Mouse (Mus musculus) stomach, postnatal 0 days (tissue): ENCODE measurements at regions not wholly inside any gene's neighbourhood (a gene's known extent, or its start where the extent isn't known, plus 50 kb on each side); places are given as distances from the start of the nearest gene placed in this dataset.

Source experiments
- ATAC-seq: fragments of 200-750 bp; cut with Nextera tagmentation; 2 replicates; pipeline ENCODE4 v1.8.0; 2017; ENCODE audit not compliant: low FRiP score, low TSS enrichment
- DNase-seq: peaks from one replicate; pipeline ENCODE4 v3.0.0-alpha.2; 2016; ENCODE audit warnings: low spot score
- H3K27ac ChIP-seq: fragments of 300-500 bp; sonication (generic); replicated peaks from 2 replicates; pipeline ENCODE4 v1.5.1; 2014; ENCODE audit warnings: mild to moderate bottlenecking, control low read depth
- H3K27me3 ChIP-seq: fragments of 300-500 bp; sonication (generic); 2 replicates; pipeline ENCODE4 v1.6.1; 2014; ENCODE audit warnings: low read length; ENCODE audit not compliant: control insufficient read depth, insufficient read depth
- H3K36me3 ChIP-seq: fragments of 300-500 bp; sonication (generic); 2 replicates; pipeline ENCODE4 v1.6.1; 2014; ENCODE audit warnings: low read length, mixed read lengths; ENCODE audit not compliant: control insufficient read depth, insufficient read depth
- H3K4me1 ChIP-seq: fragments of 300-500 bp; sonication (generic); replicated peaks from 2 replicates; pipeline ENCODE4 v1.6.1; 2014; ENCODE audit warnings: antibody characterized with exemption; ENCODE audit not compliant: control insufficient read depth, insufficient read depth
- H3K4me2 ChIP-seq: fragments of 300-500 bp; sonication (generic); replicated peaks from 2 replicates; pipeline ENCODE4 v1.6.1; 2014; ENCODE audit warnings: low read depth, mild to moderate bottlenecking, control low read depth, moderate library complexity
- H3K4me3 ChIP-seq: fragments of 300-500 bp; sonication (generic); 2 replicates; pipeline ENCODE4 v1.5.1; 2014; ENCODE audit warnings: low read depth, low read length, control low read depth
- H3K9ac ChIP-seq: fragments of 300-500 bp; sonication (generic); 2 replicates; pipeline ENCODE4 v1.6.1; 2014; ENCODE audit warnings: mild to moderate bottlenecking, low read length, control low read depth, mixed read lengths
- H3K9me3 ChIP-seq: fragments of 300-500 bp; sonication (generic); 2 replicates; pipeline ENCODE4 v1.6.1; 2016; ENCODE audit warnings: low read length; ENCODE audit not compliant: control insufficient read depth
- CTCF ChIP-seq: IDR thresholded peaks from 2 replicates; pipeline ENCODE4 v1.5.1; 2016; ENCODE audit warnings: antibody characterized with exemption, low read depth, mild to moderate bottlenecking, moderate library complexity
- EP300 ChIP-seq: optimal IDR thresholded peaks from 2 replicates; pipeline ENCODE3; 2016; ENCODE audit warnings: antibody characterized with exemption
- WGBS: fragments of 180-500 bp; shearing (Covaris S2); extraction: QIAGEN DNeasy Blood & Tissue Kit; methylation state at CpG from one replicate; pipeline ENCODE4 v1.1.7; 2014; 5-methylcytosine and 5-hydroxymethylcytosine counted together

DNA sequence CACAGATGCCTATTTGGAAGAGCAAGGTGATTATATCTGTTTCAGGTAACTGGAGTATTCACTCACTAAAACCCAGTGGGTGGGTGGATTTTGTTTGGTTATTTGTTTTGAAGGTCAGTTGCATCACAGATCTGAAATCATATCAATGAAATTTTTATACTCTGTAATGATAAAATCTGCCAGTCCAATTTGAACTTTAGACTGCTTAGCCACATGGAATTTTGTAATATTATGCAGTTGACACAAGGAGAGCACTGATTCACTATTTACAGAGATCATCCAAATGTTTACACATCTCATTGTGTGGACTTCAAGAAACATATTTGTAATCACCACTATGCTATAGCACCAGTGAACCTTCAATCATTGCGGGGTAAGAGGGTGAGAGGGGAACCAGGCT, 145.9 kb upstream of the Gm37988 start:
- Histone ChIP-seq H3K4me1 (no peaks in the 10 kb centered on the region), H3K4me2 (no peak overlapping the region), H3K9ac (no peak overlapping the region), H3K4me3 (no peak overlapping the region), H3K27ac (no peak overlapping the region), H3K27me3 (no peaks in the 10 kb centered on the region), H3K36me3 (no peaks in the 10 kb centered on the region), H3K9me3 (no peaks in the 10 kb centered on the region)
- DNase-seq (no peak), ATAC-seq (no peak)
- TF ChIP-seq EP300 (no peak), CTCF (no peak)
- WGBS = 77% methylated on average over 1 of the region's 1 CpGs

DNA sequence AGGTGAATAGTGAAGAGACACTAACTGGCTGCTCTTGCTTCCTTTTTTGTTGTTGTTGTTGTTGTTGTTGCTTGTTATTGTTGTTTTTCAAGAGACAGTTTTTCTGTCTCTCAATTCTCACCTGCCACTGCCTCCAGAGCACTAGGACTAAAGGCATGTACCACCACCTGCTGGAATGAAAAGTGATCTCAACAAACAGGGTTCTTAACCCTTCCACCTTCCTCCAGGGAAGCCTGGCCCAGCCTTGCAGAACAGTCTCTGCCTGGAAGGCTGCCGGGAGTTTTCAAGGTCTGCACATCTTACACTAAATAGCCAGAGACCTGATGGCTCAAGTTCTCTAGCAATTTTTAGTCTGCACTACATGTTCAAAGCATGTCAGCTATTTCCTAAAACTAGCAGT, 138.0 kb upstream of the Gm37988 start:
- no peaks in the 10 kb centered on the region for H3K9me3 ChIP-seq
- H3K4me3 ChIP-seq = no peak overlapping the region
- ATAC-seq (no peak), DNase-seq (no peak)
- no peak overlapping the region for H3K9ac ChIP-seq
- H3K27ac ChIP-seq = no peak overlapping the region
- H3K36me3 ChIP-seq = no peaks in the 10 kb centered on the region
- TF ChIP-seq CTCF (peak; percentile 54), EP300 (no peak)
- H3K4me1 ChIP-seq = no peaks in the 10 kb centered on the region
- no peaks in the 10 kb centered on the region for H3K27me3 ChIP-seq
- no peak overlapping the region for H3K4me2 ChIP-seq
- 43% methylated on average over 1 of the region's 1 CpGs for WGBS

DNA sequence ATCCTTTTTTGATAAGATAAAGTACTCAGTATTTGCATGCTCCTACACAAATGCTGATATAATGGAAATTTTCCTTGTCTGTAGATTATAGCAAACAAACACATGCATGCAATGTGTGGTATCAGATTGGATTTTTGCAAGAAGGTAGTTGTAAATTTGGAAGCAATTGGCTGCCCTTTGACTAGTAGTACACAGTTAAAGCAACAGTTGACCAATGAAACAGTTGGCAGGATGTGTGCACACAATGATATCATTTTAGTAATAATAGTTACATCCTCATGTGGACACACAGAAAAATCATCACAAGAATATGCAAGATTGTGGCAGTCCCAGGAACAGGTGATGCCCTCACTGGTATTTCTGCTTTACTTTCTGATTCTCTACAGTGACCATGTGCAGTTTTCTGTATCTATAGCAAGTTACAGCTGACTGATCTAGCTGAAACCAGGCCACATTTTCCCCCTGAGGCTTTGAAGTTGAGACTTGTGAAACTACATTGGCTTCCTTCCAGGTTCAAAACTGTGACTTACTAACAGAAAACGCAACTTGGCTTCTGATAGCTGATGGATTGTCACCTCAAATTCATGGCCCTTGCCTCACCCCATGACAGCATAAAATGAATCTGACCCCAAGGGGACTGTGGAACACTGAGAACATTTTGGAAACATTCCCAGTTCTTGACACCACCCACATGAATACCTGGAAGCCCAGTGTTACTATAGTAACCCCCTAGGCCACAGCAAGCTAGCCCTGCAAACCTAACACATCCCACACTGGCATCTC, 136.3 kb upstream of the Gm37988 start:
- Histone ChIP-seq H3K36me3 (no peaks in the 10 kb centered on the region), H3K27me3 (no peaks in the 10 kb centered on the region), H3K9me3 (no peaks in the 10 kb centered on the region), H3K4me3 (no peak overlapping the region), H3K9ac (no peak overlapping the region), H3K4me2 (no peak overlapping the region), H3K27ac (no peak overlapping the region), H3K4me1 (no peaks in the 10 kb centered on the region)
- 18% methylated on average over 1 of the region's 1 CpGs for WGBS
- DNase-seq (no peak), ATAC-seq (peak; percentile 65; the same call in 1 of the 2 replicates)
- TF ChIP-seq EP300 (no peak), CTCF (no peak)

- TF ChIP-seq CTCF (no peak), EP300 (no peak)
- Histone ChIP-seq H3K36me3 (no peaks in the 10 kb centered on the region), H3K27ac (no peak overlapping the region), H3K4me3 (no peak overlapping the region), H3K9ac (no peak overlapping the region), H3K9me3 (no peaks in the 10 kb centered on the region), H3K4me1 (no peaks in the 10 kb centered on the region), H3K4me2 (no peak overlapping the region), H3K27me3 (no peaks in the 10 kb centered on the region)
- ATAC-seq = no peak
- 10% methylated on average over 4 of the region's 4 CpGs for WGBS
- no peak for DNase-seq
These were observed 135.3 kb upstream of the Gm37988 start for GRCm38 (mm10) chr1:4672344-4672743.

DNA sequence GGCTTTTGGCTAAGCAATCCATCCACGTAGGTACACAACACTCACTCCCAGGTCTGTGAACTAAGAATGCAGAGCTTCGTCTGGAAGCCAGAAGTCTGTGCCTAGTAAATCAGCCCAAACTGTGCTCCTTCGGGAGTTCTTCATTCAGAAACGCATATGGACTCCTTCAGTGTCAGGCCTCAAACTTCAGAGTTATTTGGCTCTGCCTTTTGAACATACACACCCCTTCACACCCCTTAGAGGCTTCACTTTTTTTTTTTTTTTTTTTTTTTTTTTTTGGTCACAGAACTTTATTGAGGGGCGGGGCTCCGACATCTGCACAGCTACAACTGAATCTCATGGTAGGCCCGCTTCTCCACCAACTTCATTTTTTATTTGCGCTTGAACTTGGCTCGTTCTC, 120.1 kb upstream of the Gm37988 start:
- Histone ChIP-seq H3K27ac (no peak overlapping the region), H3K36me3 (no peaks in the 10 kb centered on the region), H3K4me1 (no peaks in the 10 kb centered on the region), H3K4me3 (no peak overlapping the region), H3K9ac (no peak overlapping the region), H3K4me2 (no peak overlapping the region), H3K27me3 (no peaks in the 10 kb centered on the region), H3K9me3 (no peaks in the 10 kb centered on the region)
- 84% methylated on average over 9 of the region's 9 CpGs for WGBS
- DNase-seq (no peak), ATAC-seq (no peak)
- TF ChIP-seq CTCF (no peak), EP300 (no peak)

DNA sequence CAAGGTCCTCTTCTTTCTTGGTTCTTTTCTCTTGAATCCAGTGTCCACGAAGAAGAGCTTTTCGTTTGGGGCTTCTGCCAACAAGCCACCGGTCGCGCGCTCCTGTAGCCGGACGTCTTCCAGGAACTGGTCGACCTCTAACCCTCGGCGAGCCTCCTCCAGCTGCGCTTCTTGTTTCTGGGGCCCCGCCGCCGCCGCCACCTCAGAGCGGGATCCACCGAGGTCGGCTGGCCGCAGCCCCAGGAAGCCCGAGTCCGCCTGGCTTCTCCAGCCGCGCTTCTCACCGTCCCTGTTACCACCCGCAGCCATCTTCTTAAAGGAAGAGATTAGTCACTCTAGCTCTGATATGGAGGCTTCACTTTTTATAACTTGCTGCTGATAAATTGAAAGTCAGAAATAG, 118.6 kb upstream of the Gm37988 start:
- Histone ChIP-seq H3K9me3 (no peaks in the 10 kb centered on the region), H3K36me3 (no peaks in the 10 kb centered on the region), H3K4me2 (peak overlapping the region; percentile 31), H3K27me3 (no peaks in the 10 kb centered on the region), H3K27ac (no peak overlapping the region), H3K4me1 (no peaks in the 10 kb centered on the region), H3K4me3 (peak overlapping the region; percentile 13; the same call in 1 of the 2 replicates), H3K9ac (no peak overlapping the region)
- DNase-seq = peak; percentile 19
- TF ChIP-seq EP300 = no peak
- TF ChIP-seq CTCF = no peak
- no peak for ATAC-seq
- 33% methylated on average over 26 of the region's 26 CpGs for WGBS
